Mouse (Mus musculus) CH12.LX (cell line): ENCODE measurements around the gene Nuak2. TPM values are rescaled to one million over a fixed set of nuclear protein-coding genes. Genes with fewer than 3 reads are reported as not detected.

Experiments
- DNase-seq: peaks from one replicate; pipeline ENCODE4 v3.0.0-alpha.2; 2013; ENCODE audit errors: extremely low read depth
- H3K27ac ChIP-seq: 2 replicates; pipeline ENCODE4 v1.5.1; 2012; ENCODE audit warnings: low read depth, mild to moderate bottlenecking, control low read depth, moderate library complexity; ENCODE audit not compliant: insufficient read depth
- H3K27me3 ChIP-seq: replicated peaks from 2 replicates; pipeline ENCODE3; 2012; ENCODE audit warnings: inconsistent platforms
- H3K36me3 ChIP-seq, 2 experiments: replicated peaks in 1 of 2; 2 replicates each; pipeline versions ENCODE3 to v1.6.1; 2012; ENCODE audit warnings: inconsistent platforms in 1 of 2, low read length in 1 of 2, mild to moderate bottlenecking in 1 of 2, mixed read lengths in 1 of 2, moderate library complexity in 1 of 2; ENCODE audit not compliant: control insufficient read depth in 1 of 2, insufficient read depth in 1 of 2
- H3K4me1 ChIP-seq, 2 experiments: 2 replicates each; pipeline ENCODE4 v1.6.1; 2012; ENCODE audit warnings: inconsistent platforms in 1 of 2, moderate library complexity in 1 of 2; ENCODE audit not compliant: insufficient read depth in 2 of 2, control insufficient read depth in 1 of 2
- H3K4me2 ChIP-seq: 2 replicates; pipeline ENCODE4 v1.6.1; 2012; ENCODE audit warnings: low read depth, mild to moderate bottlenecking, control low read depth; ENCODE audit not compliant: poor library complexity, insufficient read depth, severe bottlenecking
- H3K4me3 ChIP-seq, 3 experiments: fragments of 150-350 bp in 1 of 3; sonication (generic) in 1 of 3; replicated peaks in 1 of 3; 2 replicates each; pipeline versions ENCODE3 to v1.5.1; 2011 to 2012; ENCODE audit warnings: low read depth in 2 of 3, low read length in 2 of 3, mild to moderate bottlenecking in 2 of 3, moderate library complexity in 2 of 3, control low read depth in 1 of 3, improper control_type of control experiment in 1 of 3, inconsistent platforms in 1 of 3, mixed read lengths in 1 of 3; ENCODE audit not compliant: poor library complexity in 1 of 3
- H3K79me2 ChIP-seq: replicated peaks from 2 replicates; pipeline ENCODE4 v1.6.1; 2012; ENCODE audit warnings: mild to moderate bottlenecking, moderate library complexity; ENCODE audit not compliant: control insufficient read depth, poor library complexity, insufficient read depth, severe bottlenecking; ENCODE audit errors: extremely low read depth
- H3K9ac ChIP-seq: 2 replicates; pipeline ENCODE4 v1.6.1; 2012; ENCODE audit warnings: low read depth, mild to moderate bottlenecking, control low read depth, moderate library complexity; ENCODE audit not compliant: insufficient read depth
- H3K9me3 ChIP-seq: replicated peaks from 2 replicates; pipeline ENCODE3; 2012; ENCODE audit warnings: low read length, inconsistent platforms, mixed read lengths
- BHLHE40 ChIP-seq: IDR thresholded peaks from 2 replicates; pipeline ENCODE4 v1.6.1; 2011; ENCODE audit warnings: mild to moderate bottlenecking, low read depth, low read length, improper control_type of control experiment
- CHD2 ChIP-seq: IDR thresholded peaks from 2 replicates; pipeline ENCODE4 v1.6.1; 2011; ENCODE audit warnings: low read length, improper control_type of control experiment
- E2F4 ChIP-seq: IDR thresholded peaks from 2 replicates; pipeline ENCODE4 v1.6.1; 2011; ENCODE audit warnings: low read depth, low read length, improper control_type of control experiment; ENCODE audit not compliant: insufficient replicate concordance
- ELF1 ChIP-seq: IDR thresholded peaks from 2 replicates; pipeline ENCODE4 v1.6.1; 2014; ENCODE audit warnings: low read depth, mild to moderate bottlenecking, inconsistent platforms, low read length, improper control_type of control experiment
- EP300 ChIP-seq: IDR thresholded peaks from 2 replicates; pipeline ENCODE4 v1.6.1; 2011; ENCODE audit warnings: low read length, improper control_type of control experiment
- ETS1 ChIP-seq: conservative IDR thresholded peaks from 2 replicates; pipeline ENCODE4 v1.6.1; 2012; ENCODE audit warnings: low read depth, mild to moderate bottlenecking, inconsistent platforms, low read length, improper control_type of control experiment, moderate library complexity
- JUN ChIP-seq: IDR thresholded peaks from 2 replicates; pipeline ENCODE4 v1.6.1; 2011; ENCODE audit warnings: low read depth, mild to moderate bottlenecking, low read length, improper control_type of control experiment, moderate library complexity; ENCODE audit not compliant: insufficient read depth
- KAT2A ChIP-seq: IDR thresholded peaks from 2 replicates; pipeline ENCODE4 v1.6.1; 2012; ENCODE audit warnings: low read length, improper control_type of control experiment, inconsistent platforms; ENCODE audit not compliant: insufficient replicate concordance
- MAFK ChIP-seq: IDR thresholded peaks from 2 replicates; pipeline ENCODE4 v1.6.1; 2011; ENCODE audit warnings: low read length, improper control_type of control experiment; ENCODE audit not compliant: insufficient replicate concordance
- MAX ChIP-seq: IDR thresholded peaks from 2 replicates; pipeline ENCODE4 v1.6.1; 2011; ENCODE audit warnings: low read length, improper control_type of control experiment
- MEF2A ChIP-seq: IDR thresholded peaks from 2 replicates; pipeline ENCODE4 v1.6.1; 2014; ENCODE audit warnings: low read depth, mild to moderate bottlenecking, inconsistent platforms, low read length, improper control_type of control experiment, borderline replicate concordance
- MYC ChIP-seq: IDR thresholded peaks from 2 replicates; pipeline ENCODE4 v1.6.1; 2011; ENCODE audit warnings: low read depth, mild to moderate bottlenecking, improper control_type of control experiment, low read length
- NRF1 ChIP-seq: IDR thresholded peaks from 2 replicates; pipeline ENCODE4 v1.6.1; 2014; ENCODE audit warnings: low read depth, mild to moderate bottlenecking, inconsistent platforms, low read length, improper control_type of control experiment, moderate library complexity
- POLR2AphosphoS2 ChIP-seq: IDR thresholded peaks from 2 replicates; pipeline ENCODE4 v1.6.1; 2011; ENCODE audit warnings: low read depth, low read length, improper control_type of control experiment
- RAD21 ChIP-seq: IDR thresholded peaks from 2 replicates; pipeline ENCODE4 v1.6.1; 2011; ENCODE audit warnings: low read depth, mild to moderate bottlenecking, low read length, improper control_type of control experiment, moderate library complexity
- SIN3A ChIP-seq: IDR thresholded peaks from 2 replicates; pipeline ENCODE4 v1.6.1; 2012; ENCODE audit warnings: low read length, improper control_type of control experiment, inconsistent platforms
- TCF12 ChIP-seq: IDR thresholded peaks from 2 replicates; pipeline ENCODE4 v1.6.1; 2014; ENCODE audit warnings: low read depth, mild to moderate bottlenecking, inconsistent platforms, low read length, improper control_type of control experiment
- UBTF ChIP-seq: IDR thresholded peaks from 2 replicates; pipeline ENCODE4 v1.6.1; 2012; ENCODE audit warnings: low read depth, mild to moderate bottlenecking, inconsistent platforms, low read length, improper control_type of control experiment, moderate library complexity
- USF1 ChIP-seq: IDR thresholded peaks from 2 replicates; pipeline ENCODE4 v1.6.1; 2014; ENCODE audit warnings: low read depth, mild to moderate bottlenecking, inconsistent platforms, low read length, improper control_type of control experiment
- USF2 ChIP-seq: conservative IDR thresholded peaks from 2 replicates; pipeline ENCODE4 v1.6.1; 2011; ENCODE audit warnings: low read depth, low read length, improper control_type of control experiment
- ZC3H11A ChIP-seq: IDR thresholded peaks from 2 replicates; pipeline ENCODE4 v1.6.1; 2012; ENCODE audit warnings: low read depth, mild to moderate bottlenecking, inconsistent platforms, low read length, improper control_type of control experiment
- ZKSCAN1 ChIP-seq: IDR thresholded peaks from 2 replicates; pipeline ENCODE4 v1.6.1; 2012; ENCODE audit warnings: low read depth, inconsistent platforms, low read length, improper control_type of control experiment, borderline replicate concordance
- ZMIZ1 ChIP-seq: IDR thresholded peaks from 2 replicates; pipeline ENCODE4 v1.6.1; 2012; ENCODE audit warnings: low read depth, mild to moderate bottlenecking, inconsistent platforms, low read length, improper control_type of control experiment
- ZNF384 ChIP-seq: IDR thresholded peaks from 2 replicates; pipeline ENCODE4 v1.6.1; 2012; ENCODE audit warnings: low read depth, low read length, improper control_type of control experiment, inconsistent platforms
- dilution Hi-C: fragments of 300-500 bp; cut with MboI; formaldehyde crosslinking; loops from 2 replicates; pipeline ENCODE4 v1.14.3; 2020; ENCODE audit warnings: low sequenced_read_pairs; ENCODE audit not compliant: extremely low pct_unique_long_range_greater_than_20kb, extremely low pct_ligation_motif_present
- in situ Hi-C: fragments of 300-500 bp; cut with MboI; formaldehyde crosslinking; loops from 3 replicates; pipeline ENCODE4 v1.14.3; 2019; ENCODE audit warnings: low sequenced_read_pairs, low pct_ligation_motif_present, low pct_unique_long_range_greater_than_20kb, mixed read lengths
- polyA plus RNA-seq: library from polyadenylated mRNA; unstranded; fragments of >175 nt; gene quantifications from 2 replicates; pipeline ENCODE4 v1.2.1, GENCODE M21; 2012; ENCODE audit warnings: low read depth; ENCODE audit not compliant: insufficient read length
- total RNA-seq, 2 experiments: library from RNA; depleted of rRNA; stranded (reverse); fragments of 300-350 nt in 1 of 2; fragments of >200 nt in 1 of 2; gene quantifications; 2 replicates each; pipeline ENCODE4 v1.2.3; 2012 to 2014

The Nuak2 gene
- total and polyA plus RNA-seq, 3 experiments, result 0.30 TPM; not detected in 2

DNA sequence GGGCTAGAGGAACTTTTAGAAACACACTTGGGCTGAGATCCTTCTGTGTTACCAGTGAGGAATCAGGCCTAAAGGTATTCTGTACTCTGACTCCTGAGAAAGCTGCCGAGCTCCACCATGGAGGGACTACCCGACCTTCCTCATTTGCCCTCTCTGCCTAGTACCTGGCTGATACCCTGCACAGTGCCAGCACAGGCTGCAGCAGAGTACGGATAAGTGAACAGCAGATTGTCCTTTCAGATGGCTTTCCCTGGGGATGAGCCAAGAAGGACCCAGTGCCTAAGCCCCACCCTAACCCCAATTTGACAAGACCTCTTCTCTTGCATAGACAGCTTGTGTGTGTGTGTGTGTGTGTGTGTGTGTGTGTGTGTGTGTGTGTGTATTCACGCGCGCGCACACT is 7.3 kb upstream of the Nuak2 start:
- Histone ChIP-seq H3K36me3 (no peaks in the 10 kb centered on the region), H3K4me3 (no peak overlapping the region), H3K27ac (no peak overlapping the region), H3K9me3 (no peaks in the 10 kb centered on the region), H3K27me3 (peaks cover 44% of the 10 kb centered on the region), H3K4me1 (peaks cover 0 to 23% of the 10 kb centered on the region in 2 experiments), H3K79me2 (no peaks in the 10 kb centered on the region), H3K9ac (no peak overlapping the region), H3K4me2 (no peak overlapping the region)
- dilution Hi-C loops, result no loop called here
- DNase-seq, result no peak
- in situ Hi-C loops, result loop anchor here (10.0 kb wide), 1 partner anchor 54 kb away; no protein-coding TSS in a partner anchor
- no peak for TF ChIP-seq ZC3H11A
- TF ChIP-seq UBTF, result no peak
- no peak for TF ChIP-seq USF2
- TF ChIP-seq MEF2A, result no peak
- TF ChIP-seq MYC, result no peak
- TF ChIP-seq BHLHE40, result no peak
- TF ChIP-seq TCF12, result no peak
- TF ChIP-seq MAFK, result no peak
- no peak for TF ChIP-seq E2F4
- no peak for TF ChIP-seq USF1
- no peak for TF ChIP-seq ELF1
- TF ChIP-seq CHD2, result no peak
- TF ChIP-seq RAD21, result no peak

GRCm38 (mm10) chr1:132310754-132311153 is 5.2 kb upstream of the Nuak2 start:
- Histone ChIP-seq H3K4me2 (no peak overlapping the region), H3K79me2 (no peaks in the 10 kb centered on the region), H3K36me3 (no peaks in the 10 kb centered on the region), H3K9me3 (no peaks in the 10 kb centered on the region), H3K9ac (no peak overlapping the region), H3K27ac (no peak overlapping the region), H3K4me1 (peaks cover 0 to 23% of the 10 kb centered on the region in 2 experiments), H3K27me3 (peaks cover 26% of the 10 kb centered on the region), H3K4me3 (no peak overlapping the region)
- dilution Hi-C loops (no loop called here), in situ Hi-C loops (no loop called here)
- TF ChIP-seq MAX, result no peak
- no peak for TF ChIP-seq ZKSCAN1
- no peak for TF ChIP-seq POLR2AphosphoS2
- TF ChIP-seq JUN, result no peak
- TF ChIP-seq ELF1, result no peak
- TF ChIP-seq NRF1, result no peak
- no peak for TF ChIP-seq RAD21
- no peak for TF ChIP-seq MAFK
- TF ChIP-seq SIN3A, result no peak
- TF ChIP-seq E2F4, result no peak
- TF ChIP-seq CHD2, result no peak
- no peak for TF ChIP-seq TCF12
- TF ChIP-seq KAT2A, result no peak
- TF ChIP-seq ZMIZ1, result no peak
- TF ChIP-seq ZNF384, result no peak
- no peak for TF ChIP-seq ETS1
- no peak for TF ChIP-seq MYC
- TF ChIP-seq EP300, result no peak
- TF ChIP-seq BHLHE40, result no peak
- no peak for TF ChIP-seq USF1
- no peak for DNase-seq
